Mouse (Mus musculus): ENCODE data around the gene Jmjd6. TPM values are rescaled to one million over a fixed set of nuclear protein-coding genes. Genes with fewer than 3 reads are reported as not detected.

The Jmjd6 gene
- 67.2 and 70.2 TPM in 2 replicates for polyA plus RNA-seq (2015; fragmentation: Nextera tagmentation; extraction: Ambion mirVana)

- H3K9ac ChIP-seq (ENCODE audit: low read depth, low read length): peak within 1 kb of the TSS; percentile 88
- WGBS: under 1% methylated on average over 72 of the region's 72 CpGs
- H3K27ac ChIP-seq (ENCODE audit: low read depth, low read length): peak within 1 kb of the TSS; percentile 98
- peak; percentile 97 for ATAC-seq
- H3K4me2 ChIP-seq (ENCODE audit: low read length): peak within 1 kb of the TSS; percentile 61
- H3K9me3 ChIP-seq (ENCODE audit: control insufficient read depth, low read length): no peaks in the 10 kb centered on the region
- H3K4me1 ChIP-seq (ENCODE audit: control insufficient read depth, insufficient read depth, low read depth, low read length): peaks cover 32% of the 10 kb centered on the region
- H3K36me3 ChIP-seq (ENCODE audit: control insufficient read depth, insufficient read depth, low read length): peaks cover 15% of the 10 kb centered on the region
- peak within 1 kb of the TSS; percentile 86 for H3K4me3 ChIP-seq (ENCODE audit: low read length)
- no peaks in the 10 kb centered on the region for H3K27me3 ChIP-seq (replicated peaks; ENCODE audit: control insufficient read depth, insufficient read depth, low read length)
Observed at GRCm38 (mm10) chr11:116843261-116844233, at the start of gene Jmjd6, which contains the start of gene Mettl23. TSS of gene Jmjd6 (minus strand) at chr11:116843449. TSS of gene Mettl23 (plus strand) at chr11:116843278.

DNA sequence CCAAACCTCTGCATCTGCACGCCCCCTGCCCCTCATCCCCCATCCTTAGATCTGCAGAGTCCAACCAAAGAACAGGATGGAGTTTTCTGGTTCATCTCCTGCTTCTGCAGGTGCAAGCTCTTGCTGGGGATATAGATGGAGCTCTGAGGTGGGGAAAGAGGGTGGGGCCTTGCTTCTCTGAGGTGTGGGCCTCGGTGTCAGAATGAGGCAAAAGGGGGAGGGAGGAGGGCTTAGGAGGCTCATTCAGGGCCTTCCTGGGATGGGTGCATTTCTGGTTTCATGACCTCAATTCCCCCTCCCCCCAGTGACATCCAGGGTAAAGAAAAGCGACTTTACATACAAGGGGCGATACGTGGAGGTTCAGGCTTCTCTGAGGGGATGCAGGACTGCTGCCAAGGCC is 43.9 kb upstream of the Jmjd6 start:
- 63% methylated on average over 5 of the region's 5 CpGs for whole genome bisulfite sequencing
- Histone ChIP-seq H3K4me3 (ENCODE audit: low read length) (no peak overlapping the region), H3K4me2 (ENCODE audit: low read length) (no peak overlapping the region), H3K9me3 (ENCODE audit: control insufficient read depth, low read length) (no peaks in the 10 kb centered on the region), H3K27me3 (replicated peaks; ENCODE audit: control insufficient read depth, insufficient read depth, low read length) (no peaks in the 10 kb centered on the region), H3K4me1 (ENCODE audit: control insufficient read depth, insufficient read depth, low read depth, low read length) (peaks cover 8% of the 10 kb centered on the region), H3K36me3 (ENCODE audit: control insufficient read depth, insufficient read depth, low read length) (no peaks in the 10 kb centered on the region), H3K27ac (ENCODE audit: low read depth, low read length) (no peak overlapping the region), H3K9ac (ENCODE audit: low read depth, low read length) (no peak overlapping the region)
- ATAC-seq: no peak

- peak; percentile 82 for ATAC-seq
- no peaks in the 10 kb centered on the region for H3K9me3 ChIP-seq (ENCODE audit: control insufficient read depth, low read length)
- H3K27me3 ChIP-seq (replicated peaks; ENCODE audit: control insufficient read depth, insufficient read depth, low read length): no peaks in the 10 kb centered on the region
- H3K4me1 ChIP-seq (ENCODE audit: control insufficient read depth, insufficient read depth, low read depth, low read length): peaks cover 8% of the 10 kb centered on the region
- peak overlapping the region; percentile 39; the same call in 1 of the 2 replicates for H3K9ac ChIP-seq (ENCODE audit: low read depth, low read length)
- H3K4me3 ChIP-seq (ENCODE audit: low read length): peak overlapping the region; percentile 30
- H3K4me2 ChIP-seq (ENCODE audit: low read length): peak overlapping the region; percentile 52
- no peak overlapping the region for H3K27ac ChIP-seq (ENCODE audit: low read depth, low read length)
- H3K36me3 ChIP-seq (ENCODE audit: control insufficient read depth, insufficient read depth, low read length): no peaks in the 10 kb centered on the region
- WGBS: 7% methylated on average over 27 of the region's 28 CpGs
Observed at GRCm38 (mm10) chr11:116885275-116886151, 42.3 kb upstream of the Jmjd6 start.

DNA sequence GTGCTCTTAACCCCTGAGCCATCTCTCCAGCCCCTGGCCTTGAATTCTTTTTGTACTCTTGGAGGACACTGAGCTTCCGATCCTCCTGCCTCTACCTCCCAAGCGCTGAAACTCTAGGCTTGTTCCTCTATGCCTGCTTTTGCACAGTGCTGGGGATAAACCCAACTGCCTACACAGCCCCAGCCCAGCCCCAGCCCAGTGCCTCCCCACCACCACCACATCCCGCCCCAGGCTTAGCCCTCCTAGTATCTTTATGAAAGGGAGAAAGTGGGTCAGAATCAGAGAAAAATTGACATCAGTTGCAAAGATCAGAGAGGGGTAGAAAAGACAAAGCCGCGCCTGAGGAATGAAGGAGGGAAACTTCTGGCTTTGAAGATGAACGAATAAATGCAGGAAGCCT is 40.8 kb upstream of the Jmjd6 start:
- H3K9ac ChIP-seq (ENCODE audit: low read depth, low read length): no peak overlapping the region
- no peaks in the 10 kb centered on the region for H3K27me3 ChIP-seq (replicated peaks; ENCODE audit: control insufficient read depth, insufficient read depth, low read length)
- peaks cover 8% of the 10 kb centered on the region for H3K4me1 ChIP-seq (ENCODE audit: control insufficient read depth, insufficient read depth, low read depth, low read length)
- no peak overlapping the region for H3K27ac ChIP-seq (ENCODE audit: low read depth, low read length)
- no peaks in the 10 kb centered on the region for H3K36me3 ChIP-seq (ENCODE audit: control insufficient read depth, insufficient read depth, low read length)
- no peak overlapping the region for H3K4me2 ChIP-seq (ENCODE audit: low read length)
- H3K9me3 ChIP-seq (ENCODE audit: control insufficient read depth, low read length): no peaks in the 10 kb centered on the region
- 88% methylated on average over 6 of the region's 6 CpGs for WGBS
- H3K4me3 ChIP-seq (ENCODE audit: low read length): no peak overlapping the region
- ATAC-seq: no peak

- H3K9me3 ChIP-seq (ENCODE audit: control insufficient read depth, low read length): no peaks in the 10 kb centered on the region
- peaks cover 8% of the 10 kb centered on the region for H3K4me1 ChIP-seq (ENCODE audit: control insufficient read depth, insufficient read depth, low read depth, low read length)
- no peak overlapping the region for H3K9ac ChIP-seq (ENCODE audit: low read depth, low read length)
- no peak overlapping the region for H3K27ac ChIP-seq (ENCODE audit: low read depth, low read length)
- no peaks in the 10 kb centered on the region for H3K27me3 ChIP-seq (replicated peaks; ENCODE audit: control insufficient read depth, insufficient read depth, low read length)
- WGBS: 74% methylated on average over 10 of the region's 10 CpGs
- H3K4me2 ChIP-seq (ENCODE audit: low read length): no peak overlapping the region
- H3K4me3 ChIP-seq (ENCODE audit: low read length): no peak overlapping the region
- no peak for ATAC-seq
- H3K36me3 ChIP-seq (ENCODE audit: control insufficient read depth, insufficient read depth, low read length): no peaks in the 10 kb centered on the region
Observed at GRCm38 (mm10) chr11:116882446-116882845, 39.2 kb upstream of the Jmjd6 start.

- H3K4me3 ChIP-seq (ENCODE audit: low read length): no peak overlapping the region
- H3K9ac ChIP-seq (ENCODE audit: low read depth, low read length): no peak overlapping the region
- no peaks in the 10 kb centered on the region for H3K27me3 ChIP-seq (replicated peaks; ENCODE audit: control insufficient read depth, insufficient read depth, low read length)
- no peaks in the 10 kb centered on the region for H3K36me3 ChIP-seq (ENCODE audit: control insufficient read depth, insufficient read depth, low read length)
- no peak overlapping the region for H3K4me2 ChIP-seq (ENCODE audit: low read length)
- H3K9me3 ChIP-seq (ENCODE audit: control insufficient read depth, low read length): no peaks in the 10 kb centered on the region
- no peak for ATAC-seq
- H3K27ac ChIP-seq (ENCODE audit: low read depth, low read length): no peak overlapping the region
- peaks cover 8% of the 10 kb centered on the region for H3K4me1 ChIP-seq (ENCODE audit: control insufficient read depth, insufficient read depth, low read depth, low read length)
- 66% methylated on average over 5 of the region's 5 CpGs for WGBS
Observed at GRCm38 (mm10) chr11:116881440-116881839, 38.2 kb upstream of the Jmjd6 start.

GRCm38 (mm10) chr11:116880839-116881238 is 37.6 kb upstream of the Jmjd6 start:
- Histone ChIP-seq H3K4me2 (ENCODE audit: low read length) (no peak overlapping the region), H3K9ac (ENCODE audit: low read depth, low read length) (no peak overlapping the region), H3K9me3 (ENCODE audit: control insufficient read depth, low read length) (no peaks in the 10 kb centered on the region), H3K4me1 (ENCODE audit: control insufficient read depth, insufficient read depth, low read depth, low read length) (peaks cover 5% of the 10 kb centered on the region), H3K27ac (ENCODE audit: low read depth, low read length) (no peak overlapping the region), H3K4me3 (ENCODE audit: low read length) (no peak overlapping the region), H3K36me3 (ENCODE audit: control insufficient read depth, insufficient read depth, low read length) (peaks cover 1% of the 10 kb centered on the region; the same call in 1 of the 2 replicates), H3K27me3 (replicated peaks; ENCODE audit: control insufficient read depth, insufficient read depth, low read length) (no peaks in the 10 kb centered on the region)
- ATAC-seq: no peak
- WGBS: 63% methylated on average over 7 of the region's 7 CpGs

- Histone ChIP-seq H3K36me3 (ENCODE audit: control insufficient read depth, insufficient read depth, low read length) (peaks cover 18% of the 10 kb centered on the region), H3K9ac (ENCODE audit: low read depth, low read length) (no peak overlapping the region), H3K4me3 (ENCODE audit: low read length) (no peak overlapping the region), H3K4me1 (ENCODE audit: control insufficient read depth, insufficient read depth, low read depth, low read length) (no peaks in the 10 kb centered on the region), H3K4me2 (ENCODE audit: low read length) (no peak overlapping the region), H3K9me3 (ENCODE audit: control insufficient read depth, low read length) (no peaks in the 10 kb centered on the region), H3K27ac (ENCODE audit: low read depth, low read length) (no peak overlapping the region), H3K27me3 (replicated peaks; ENCODE audit: control insufficient read depth, insufficient read depth, low read length) (no peaks in the 10 kb centered on the region)
- no peak for ATAC-seq
- WGBS: 86% methylated on average over 8 of the region's 8 CpGs
Observed at GRCm38 (mm10) chr11:116878454-116878853, 35.2 kb upstream of the Jmjd6 start.

DNA sequence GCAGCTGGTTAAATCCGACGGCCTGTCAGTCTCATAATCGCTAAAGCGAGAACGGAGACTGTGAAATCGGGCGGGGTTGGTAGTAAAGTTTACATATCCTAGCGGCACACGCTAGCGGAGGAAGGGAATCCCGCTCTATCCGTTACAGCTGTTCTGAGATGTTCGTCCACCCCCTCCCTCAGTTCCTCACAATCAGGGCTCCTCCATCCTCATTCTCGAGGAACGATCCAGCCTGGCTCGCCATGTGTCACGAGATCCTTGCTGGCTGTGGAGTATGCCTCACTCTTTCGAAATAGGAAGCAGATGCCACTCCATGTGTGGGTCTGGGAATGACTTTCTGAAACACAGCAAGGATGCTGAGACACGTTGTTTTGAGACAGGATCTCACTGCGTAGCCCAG is 30.7 kb upstream of the Jmjd6 start:
- Histone ChIP-seq H3K4me1 (ENCODE audit: control insufficient read depth, insufficient read depth, low read depth, low read length) (no peaks in the 10 kb centered on the region), H3K4me3 (ENCODE audit: low read length) (no peak overlapping the region), H3K27ac (ENCODE audit: low read depth, low read length) (no peak overlapping the region), H3K27me3 (replicated peaks; ENCODE audit: control insufficient read depth, insufficient read depth, low read length) (no peaks in the 10 kb centered on the region), H3K36me3 (ENCODE audit: control insufficient read depth, insufficient read depth, low read length) (peaks cover 33% of the 10 kb centered on the region), H3K9me3 (ENCODE audit: control insufficient read depth, low read length) (no peaks in the 10 kb centered on the region), H3K9ac (ENCODE audit: low read depth, low read length) (no peak overlapping the region), H3K4me2 (ENCODE audit: low read length) (no peak overlapping the region)
- no peak for ATAC-seq
- 88% methylated on average over 20 of the region's 20 CpGs for WGBS
